Mouse (Mus musculus) kidney, adult 18-20 months (tissue): ENCODE results near the gene Carmil1.

ENCODE experiments used
- DNase-seq: peaks from one replicate; pipeline ENCODE4 v3.0.0; 2021

Carmil1 gene

DNA sequence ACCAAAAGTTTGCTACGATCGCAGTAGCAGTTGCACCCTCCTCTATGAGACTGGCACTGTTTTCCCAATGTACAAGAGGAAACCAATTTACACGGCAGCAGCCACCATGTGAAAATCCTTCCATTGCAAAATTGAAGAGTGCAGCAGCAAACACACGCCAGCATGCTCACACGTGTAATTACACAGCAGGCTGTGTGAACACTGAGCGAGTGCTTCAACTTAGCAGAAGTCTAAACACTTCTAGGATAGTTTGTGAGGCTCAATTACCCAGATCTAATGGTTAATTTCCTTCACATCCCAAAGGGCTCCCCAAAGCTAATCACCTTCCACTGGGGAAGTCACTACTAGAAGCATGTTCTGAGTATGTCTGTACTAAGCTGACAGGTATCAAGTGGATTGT is 78.3 kb downstream of the Carmil1 start:
- DNase-seq, result no peak

DNA sequence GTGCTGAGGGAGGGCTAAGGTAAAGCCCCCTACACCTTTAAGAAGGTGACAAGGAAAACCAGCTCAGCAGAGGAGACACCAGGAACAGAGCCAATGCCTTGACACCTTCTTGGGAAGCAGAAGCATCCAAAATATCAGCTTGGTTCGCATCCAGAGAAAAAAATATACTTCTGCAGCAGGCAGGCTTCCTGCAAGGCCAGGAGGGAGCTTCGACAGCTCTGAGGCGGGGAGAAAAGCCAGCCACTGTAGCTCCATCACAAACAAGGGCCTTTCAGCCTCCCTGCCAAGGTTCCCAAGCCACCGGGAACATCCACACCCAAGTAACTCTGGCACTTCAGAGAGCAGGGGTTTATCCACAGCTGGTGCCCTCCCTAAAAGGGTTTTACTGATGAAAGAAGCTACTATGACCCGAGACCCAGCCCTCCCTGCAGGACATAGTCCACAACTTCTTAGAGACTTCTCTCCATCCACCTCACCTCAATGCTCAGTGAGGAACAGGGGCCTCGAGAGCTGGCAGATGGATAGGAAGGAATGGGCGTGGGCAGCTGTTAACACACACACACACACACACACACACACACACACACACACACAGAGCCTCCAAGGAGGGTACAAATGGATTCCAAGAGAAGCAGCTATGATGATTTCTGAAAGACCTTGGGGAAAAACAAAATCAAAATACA is 80.6 kb downstream of the Carmil1 start:
- DNase-seq, result no peak

DNA sequence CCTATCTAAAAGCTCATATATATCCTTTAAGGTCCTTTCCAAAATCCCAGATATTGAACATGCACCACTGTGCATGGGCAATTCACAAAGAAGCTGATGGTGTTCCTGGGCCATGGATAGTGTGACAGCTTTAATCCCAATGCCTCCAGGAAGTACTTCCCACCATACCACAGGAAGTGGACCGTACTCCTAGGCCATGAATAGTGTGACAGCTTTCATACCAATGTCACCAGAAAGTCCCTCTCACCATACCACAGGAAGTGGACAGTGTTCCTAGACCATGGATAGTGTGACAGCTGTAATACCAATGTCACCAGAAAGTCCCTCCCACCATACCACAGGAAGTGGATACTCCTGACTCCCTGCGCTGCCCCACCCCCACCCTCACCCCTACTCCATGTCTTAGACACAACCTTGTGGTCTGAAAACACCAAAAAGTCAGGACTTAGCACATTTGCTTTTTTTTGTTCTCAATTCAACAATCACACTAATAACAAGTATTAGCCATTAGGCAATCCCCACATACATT is 82.1 kb downstream of the Carmil1 start:
- no peak for DNase-seq

DNA sequence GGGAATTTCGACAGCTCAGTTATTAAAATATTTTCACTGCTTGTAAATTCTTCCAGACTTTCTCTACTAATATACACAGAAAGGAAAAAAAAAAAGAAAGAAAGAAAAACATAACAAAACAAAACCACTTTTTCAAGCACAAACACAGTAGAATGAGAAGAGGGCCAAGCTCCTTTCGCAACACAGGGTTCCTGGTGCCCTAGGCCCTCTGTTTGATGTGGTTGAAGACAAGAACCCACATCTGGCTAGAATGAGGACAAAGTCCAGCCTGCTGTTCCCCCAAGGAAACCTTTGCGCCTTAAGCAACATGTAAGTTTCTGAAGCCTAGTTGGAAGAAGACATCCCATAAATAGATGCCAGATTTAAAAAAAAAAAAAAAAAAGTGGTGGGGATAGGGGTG is 85.2 kb downstream of the Carmil1 start:
- DNase-seq, result no peak

DNA sequence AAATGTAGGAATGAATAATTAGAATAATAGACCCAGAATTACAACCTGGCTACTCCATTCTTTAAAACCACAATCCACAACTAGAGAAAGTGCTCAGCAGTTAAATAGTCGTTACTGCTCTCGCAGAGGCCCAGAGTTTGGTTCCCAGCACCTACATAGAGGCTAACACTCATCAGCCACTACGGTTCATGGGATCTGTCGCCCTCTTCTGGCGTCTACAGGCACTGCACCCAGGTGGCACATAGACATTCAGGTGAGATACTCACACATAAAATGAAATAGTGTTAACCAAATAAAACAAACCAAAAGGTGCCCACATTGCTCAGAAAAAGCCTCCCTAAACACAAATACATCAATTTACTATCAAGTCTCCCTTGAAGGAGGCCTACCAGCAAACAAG is 86.6 kb downstream of the Carmil1 start:
- no peak for DNase-seq

DNA sequence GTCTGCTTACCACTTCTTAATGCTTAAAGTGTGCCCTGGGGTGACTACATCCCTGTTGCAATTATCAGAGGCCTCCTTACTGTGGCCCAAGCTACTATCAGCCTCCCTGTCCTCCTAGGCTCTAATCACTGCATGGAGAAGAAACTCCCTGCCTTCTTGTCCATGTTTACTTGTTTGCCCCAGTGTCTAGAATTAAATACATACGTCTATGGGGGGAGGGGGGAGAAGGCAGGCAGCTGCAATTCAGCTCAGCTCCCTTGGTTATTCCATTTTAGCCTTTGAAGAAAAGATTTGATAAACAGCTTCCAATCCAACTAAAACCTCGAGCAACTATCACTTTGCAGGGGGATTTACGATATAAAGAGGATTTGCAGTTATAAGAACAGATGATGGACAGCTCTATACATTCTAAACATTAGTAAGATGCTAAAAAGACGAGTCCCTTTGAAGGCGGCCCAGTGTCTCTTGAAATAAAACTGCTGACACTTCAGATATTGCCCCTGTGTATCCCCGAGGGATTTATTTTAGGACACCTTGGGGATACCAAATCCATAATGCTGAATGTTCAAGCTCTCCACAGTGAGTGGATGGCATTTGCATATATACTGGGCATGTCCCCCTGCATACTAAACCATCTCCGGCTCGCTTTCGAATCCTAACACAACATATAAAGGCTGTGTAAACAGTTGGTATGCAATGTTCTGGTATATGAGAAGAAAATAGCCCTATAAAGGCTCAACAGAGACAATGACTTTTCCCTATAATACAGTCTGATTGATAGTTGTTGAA is 89.5 kb downstream of the Carmil1 start:
- no peak for DNase-seq

DNA sequence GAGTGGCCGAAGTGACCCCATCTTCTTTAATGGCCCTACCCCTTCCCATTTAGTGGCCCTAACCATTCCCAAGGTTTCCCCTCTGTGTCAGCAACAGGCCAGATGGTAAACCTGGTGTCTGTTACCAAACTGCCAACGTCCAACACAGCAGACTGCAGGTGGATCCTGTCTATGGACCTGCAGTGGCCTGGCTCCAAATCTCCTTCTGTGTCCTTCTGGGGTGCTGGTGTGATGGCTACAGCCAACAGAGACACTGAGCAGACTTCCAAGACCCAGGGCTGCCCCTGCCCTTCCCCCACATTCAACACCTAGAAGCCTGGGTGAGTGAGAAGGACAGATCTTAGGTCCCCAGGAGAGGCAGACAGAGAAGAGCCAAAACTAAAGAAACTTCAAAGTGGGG is 93.6 kb downstream of the Carmil1 start:
- DNase-seq, result no peak

DNA sequence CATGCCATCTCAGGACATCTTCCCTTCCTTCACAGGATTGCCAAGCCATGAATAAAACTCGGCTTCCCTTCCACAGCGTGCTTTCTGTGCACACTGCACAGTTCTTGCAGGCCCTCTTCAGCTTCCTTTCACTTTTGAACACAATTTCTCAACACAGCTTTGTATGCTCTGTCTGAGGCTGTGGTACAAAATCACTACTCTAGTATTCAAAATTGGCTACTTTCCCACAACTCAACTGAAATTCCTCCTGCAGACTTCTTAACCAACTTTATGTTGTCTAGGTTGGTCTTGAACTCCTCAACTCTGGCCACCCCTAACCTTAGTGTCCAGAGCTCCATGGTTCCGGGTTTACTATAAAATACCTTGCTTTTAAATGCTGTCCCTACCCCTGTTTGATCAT is 95.0 kb downstream of the Carmil1 start:
- no peak for DNase-seq

DNA sequence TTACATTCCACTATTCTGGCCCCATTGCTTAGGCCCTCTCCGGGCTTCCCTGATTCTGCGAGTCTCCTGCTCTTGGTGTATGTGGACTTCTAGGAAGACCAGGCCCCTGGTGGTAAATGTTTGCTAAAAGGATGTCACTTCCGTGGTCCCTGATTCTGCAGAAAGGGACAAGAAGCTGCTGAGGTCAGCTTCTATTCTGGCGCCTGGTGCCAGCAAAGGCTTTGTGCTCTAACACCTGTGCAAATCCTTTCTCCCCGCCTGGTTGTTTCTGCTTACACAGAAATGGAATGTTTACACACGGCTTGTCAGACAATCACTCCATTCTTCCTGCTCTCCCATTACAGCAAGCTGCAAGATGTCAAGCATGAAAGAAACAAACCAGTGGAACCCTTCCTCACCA is 97.7 kb downstream of the Carmil1 start:
- DNase-seq, result no peak

DNA sequence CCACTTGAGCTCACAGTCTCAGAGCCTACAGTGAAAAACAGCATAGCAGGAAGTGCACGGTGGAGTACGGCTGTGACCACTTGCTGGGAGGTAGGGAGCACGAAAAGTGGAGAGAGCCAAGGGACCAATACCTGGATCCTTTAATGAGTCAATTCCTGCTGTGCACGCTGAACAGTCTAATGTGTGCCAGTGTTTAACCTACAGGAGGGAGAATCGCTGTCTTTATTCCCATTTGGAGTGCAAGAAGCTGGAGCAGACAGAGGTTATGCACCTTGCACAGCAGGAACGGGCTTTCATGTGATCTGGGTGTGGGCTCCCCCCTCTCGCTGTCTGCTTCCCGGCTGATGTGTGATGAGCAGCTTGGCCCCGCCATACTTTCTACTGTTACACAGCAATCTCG is 101.1 kb downstream of the Carmil1 start:
- no peak for DNase-seq

DNA sequence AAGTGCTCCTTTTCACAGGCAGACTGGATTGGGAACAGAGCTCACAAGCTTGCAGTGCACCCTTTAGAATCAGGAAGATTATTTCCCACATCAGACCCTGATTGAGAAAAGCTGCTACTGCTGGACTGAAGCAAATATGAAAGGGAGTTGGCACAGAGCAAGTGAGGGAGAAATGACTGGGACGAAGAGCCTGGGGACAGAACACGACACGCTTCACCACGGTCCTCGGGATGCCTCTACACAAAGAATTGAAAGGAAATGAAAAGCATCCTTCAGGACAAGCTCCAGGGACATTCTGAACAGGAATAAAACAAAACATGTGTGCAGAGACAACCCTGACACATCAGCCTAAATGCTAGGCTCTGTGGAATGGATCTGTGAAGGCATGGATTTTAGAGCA is 103.0 kb downstream of the Carmil1 start:
- DNase-seq, result no peak

DNA sequence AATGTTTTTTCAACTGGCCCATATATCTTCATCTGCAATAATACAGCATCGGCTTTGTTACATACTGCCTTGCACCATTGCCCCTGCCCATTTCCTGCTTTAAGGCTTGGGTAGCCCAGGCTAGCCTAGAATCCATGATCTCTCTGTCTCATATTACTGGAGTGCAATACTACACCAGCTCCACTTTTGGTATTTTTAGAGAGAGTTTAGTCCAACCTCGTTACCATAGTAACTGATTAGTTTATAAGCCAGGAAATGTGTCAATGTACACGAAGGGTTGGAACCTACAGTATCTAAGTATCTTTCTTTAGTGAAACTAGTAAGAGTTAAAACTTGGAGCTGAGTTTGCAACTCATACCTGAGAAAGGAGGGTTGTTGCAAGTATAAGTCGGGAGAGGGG is 103.8 kb downstream of the Carmil1 start:
- no peak for DNase-seq

DNA sequence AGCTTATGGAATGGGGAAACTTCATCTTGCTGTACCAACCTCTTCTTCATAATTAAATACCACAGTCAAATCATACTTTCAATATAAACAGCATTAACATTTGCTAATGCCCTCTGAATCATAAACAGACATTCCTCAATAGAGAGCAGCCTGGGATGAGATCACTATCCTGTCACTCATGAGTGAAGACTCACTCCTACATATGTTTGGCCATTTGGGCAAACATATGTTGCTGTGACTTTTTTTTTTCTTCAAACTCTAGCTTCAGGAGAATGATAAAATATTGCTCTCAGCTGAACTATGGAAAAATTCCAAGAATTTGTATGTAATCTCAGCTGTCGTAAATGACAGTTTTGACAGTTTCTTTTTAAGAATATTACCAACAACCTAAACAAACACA is 110.9 kb downstream of the Carmil1 start:
- no peak for DNase-seq

DNA sequence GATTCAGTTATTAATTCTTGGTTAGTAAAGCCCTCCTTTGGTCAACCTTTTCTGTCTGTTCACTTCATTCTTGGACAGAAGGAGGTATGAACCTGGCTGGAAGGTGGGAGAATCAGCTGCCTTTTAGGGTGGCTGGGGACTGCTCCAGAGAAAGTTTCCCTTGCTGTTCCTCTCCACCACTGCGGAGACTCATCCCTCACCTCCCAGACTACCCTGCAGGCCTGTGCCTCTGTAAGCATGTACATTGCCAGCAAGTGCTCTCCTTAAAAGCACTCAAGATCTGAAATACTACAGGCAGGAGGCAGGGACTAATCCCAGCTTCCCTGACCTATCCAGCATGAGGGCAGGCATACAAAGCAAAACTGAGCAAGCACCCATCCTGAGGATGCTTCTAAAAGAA is 117.2 kb downstream of the Carmil1 start:
- no peak for DNase-seq

DNA sequence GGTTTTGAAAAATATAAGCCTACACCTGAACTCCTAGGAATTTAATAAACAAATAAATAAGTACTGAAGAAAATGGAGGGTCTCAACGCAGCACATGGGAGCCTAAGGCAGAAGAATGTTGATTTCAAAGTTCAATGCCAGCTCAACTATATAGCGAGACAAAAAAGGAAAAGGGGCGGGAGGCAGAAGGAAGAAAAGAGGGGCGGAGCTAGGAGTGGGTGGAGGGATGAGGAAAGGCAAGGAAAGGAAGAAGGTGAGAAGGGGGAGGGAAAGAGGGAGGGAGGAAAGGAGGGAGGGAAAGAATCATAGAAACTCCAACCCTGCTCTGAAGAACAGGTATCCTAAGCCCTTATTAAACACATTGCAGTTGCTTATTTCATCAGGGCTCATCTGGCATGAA is 119.5 kb downstream of the Carmil1 start:
- DNase-seq, result no peak

DNA sequence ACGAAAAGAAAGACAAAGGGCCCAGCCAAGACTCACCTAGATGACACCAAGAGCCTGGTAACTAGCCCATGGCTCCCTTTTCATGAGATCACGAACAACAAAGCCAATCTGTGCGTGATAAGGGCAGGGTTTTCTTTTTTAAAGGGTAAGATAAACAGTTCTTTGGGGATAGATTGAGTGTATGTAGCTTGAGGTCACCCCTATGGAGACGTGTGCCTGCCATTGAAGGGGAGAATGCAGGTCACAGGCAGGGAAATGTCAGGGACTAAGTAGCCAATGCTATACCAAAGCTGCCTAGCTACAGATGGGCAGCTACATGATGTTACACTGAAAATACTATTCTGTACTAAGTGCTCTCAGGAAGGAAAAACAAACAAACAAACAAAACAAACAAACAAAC is 120.6 kb downstream of the Carmil1 start:
- DNase-seq, result no peak

DNA sequence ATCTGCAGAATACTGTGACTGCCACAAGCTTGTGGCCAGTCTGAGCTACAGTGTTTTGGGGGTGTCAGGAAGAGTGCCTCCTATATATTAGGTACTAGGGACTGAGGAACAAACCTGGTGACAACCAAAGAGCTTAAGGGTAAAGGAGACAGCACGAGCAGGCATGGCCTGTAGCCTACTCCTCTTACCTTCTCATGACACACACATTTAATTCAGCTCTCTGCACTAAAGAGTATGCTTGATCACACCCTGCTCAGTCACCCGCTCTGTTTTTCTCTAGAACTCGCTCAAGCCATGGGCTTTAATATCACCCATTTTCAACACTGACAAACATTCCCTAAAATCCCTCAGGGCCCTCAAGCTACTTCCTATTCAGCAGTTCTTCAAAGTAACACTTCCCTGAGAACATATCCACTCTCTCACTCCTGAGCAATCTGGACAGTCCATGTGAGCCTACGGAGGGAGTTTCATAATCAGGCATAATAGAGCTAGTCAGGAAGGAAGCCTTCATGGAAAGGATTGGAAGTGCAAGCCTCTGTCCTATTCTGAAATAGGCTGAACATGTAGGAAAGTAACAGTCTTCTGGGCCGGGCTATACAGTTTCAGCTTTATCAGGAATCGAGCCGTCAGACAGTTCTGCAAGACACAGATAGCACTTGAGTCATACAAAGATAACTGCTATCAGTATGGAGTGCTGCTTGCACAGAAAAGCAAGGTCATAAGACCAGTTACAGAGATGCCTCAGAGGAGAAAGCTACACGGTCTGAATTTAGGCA is 121.2 kb downstream of the Carmil1 start:
- DNase-seq, result no peak

DNA sequence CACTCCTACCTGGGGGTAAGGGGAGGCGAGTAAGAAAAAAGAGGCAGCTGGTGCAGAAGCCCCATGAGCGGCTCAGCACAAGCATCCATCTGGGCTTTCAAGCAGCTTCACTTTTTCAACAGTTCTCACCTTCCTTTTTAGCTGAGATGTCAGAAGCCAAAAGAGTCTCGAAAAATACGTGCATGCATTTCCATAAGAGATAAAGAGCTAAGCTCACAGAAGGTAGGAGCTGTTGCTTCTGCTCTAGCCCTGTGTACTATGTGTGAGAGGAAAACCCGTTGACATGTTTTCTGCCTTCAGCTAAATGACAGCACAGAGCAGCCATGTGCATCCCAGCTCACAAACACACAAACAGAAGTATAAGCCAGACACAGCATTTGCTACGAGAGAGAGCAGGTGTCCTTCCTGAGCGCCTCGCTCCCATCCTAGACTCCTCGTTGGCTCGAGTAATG is 123.0 kb downstream of the Carmil1 start:
- no peak for DNase-seq

DNA sequence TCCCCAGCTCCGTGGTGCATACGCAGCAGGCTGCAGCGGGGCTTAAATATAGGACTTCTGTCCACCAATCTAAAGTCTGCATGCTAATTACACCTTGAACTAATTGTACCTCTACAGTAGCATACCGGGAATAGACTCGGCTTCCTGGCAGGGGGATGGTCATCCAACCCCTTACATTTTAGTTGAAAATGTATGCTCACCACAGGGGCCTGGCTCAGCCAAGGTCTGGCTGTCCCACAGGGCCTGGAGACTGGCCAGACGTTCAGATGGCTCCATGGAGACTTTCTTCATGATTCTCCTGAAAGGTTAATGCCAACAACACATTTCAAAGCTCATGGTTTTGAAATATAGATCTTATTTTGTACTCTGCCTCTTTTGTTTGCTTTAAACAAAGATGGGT is 125.4 kb downstream of the Carmil1 start:
- no peak for DNase-seq

DNA sequence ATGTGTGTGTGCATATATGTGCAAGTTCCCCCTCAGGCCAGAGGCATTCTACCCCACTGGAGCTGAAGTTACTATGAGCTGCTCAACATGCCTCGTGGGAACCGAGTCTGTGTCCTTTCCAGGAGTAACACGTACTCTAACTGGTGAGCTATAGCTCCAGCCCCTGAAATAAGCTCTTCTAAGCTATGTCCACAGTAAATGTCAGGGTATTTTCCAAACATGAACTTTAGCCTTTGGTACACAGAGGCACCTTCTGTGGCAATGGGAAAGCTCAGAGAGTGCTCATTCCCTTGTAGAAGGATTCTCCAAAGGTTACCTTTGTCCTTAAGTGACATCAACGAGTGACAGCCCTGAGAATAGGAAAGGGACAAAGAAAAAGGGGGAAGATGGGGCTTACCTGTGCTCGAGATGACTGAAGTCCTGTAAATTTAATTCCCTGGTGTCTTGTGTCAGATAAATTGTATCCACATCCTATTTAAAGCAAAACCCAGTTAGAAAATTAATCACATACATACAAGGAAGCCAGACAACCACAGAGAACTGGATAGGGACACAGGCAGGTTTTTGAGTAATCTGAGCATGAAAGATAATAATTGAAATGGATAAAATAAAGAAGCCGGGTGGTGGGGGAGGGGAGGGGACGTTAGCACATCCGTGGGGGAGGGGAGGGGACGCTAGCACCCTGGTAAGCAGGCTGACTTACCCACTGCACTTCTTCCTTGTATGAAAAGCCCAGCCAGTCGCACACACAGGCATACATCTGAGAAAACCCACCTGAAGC is 126.1 kb downstream of the Carmil1 start:
- no peak for DNase-seq

DNA sequence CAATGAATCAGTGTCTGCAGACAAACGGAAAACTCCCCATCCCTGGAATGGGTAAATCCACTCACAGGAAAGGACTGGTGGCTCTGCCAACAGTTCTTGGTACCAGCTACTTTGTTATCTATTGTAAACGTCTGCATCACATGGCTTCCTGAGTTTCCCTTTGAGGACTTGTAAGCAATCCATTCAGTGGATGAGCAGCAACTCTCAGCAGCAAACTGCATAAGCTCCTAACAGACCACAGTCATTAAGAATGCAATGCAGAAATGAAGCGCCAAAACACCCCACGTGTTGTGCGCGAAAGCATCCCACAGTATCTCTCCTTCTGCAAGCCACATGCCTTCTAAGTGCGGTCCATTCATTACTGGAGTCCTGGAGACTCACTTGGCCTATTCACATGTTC is 128.0 kb downstream of the Carmil1 start:
- DNase-seq, result no peak

DNA sequence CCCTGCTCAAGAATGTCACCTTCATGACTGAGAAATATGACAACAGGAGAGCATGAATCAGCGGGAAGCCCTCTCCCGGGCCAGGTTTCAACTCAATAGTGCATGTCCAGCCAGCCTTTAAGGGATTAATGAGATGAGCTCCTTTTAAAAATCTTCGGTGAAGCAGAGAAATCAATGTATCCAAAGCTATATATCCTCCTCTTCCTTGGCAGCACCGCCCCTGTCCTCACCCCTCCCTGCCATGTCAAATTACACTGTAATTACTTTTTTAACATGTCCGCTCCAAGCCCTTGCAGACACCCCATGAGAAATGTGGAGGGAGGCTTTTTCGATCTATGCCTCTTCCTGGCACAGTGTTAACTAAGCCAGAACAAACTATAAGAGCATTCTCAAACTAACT is 129.3 kb downstream of the Carmil1 start:
- DNase-seq, result no peak

DNA sequence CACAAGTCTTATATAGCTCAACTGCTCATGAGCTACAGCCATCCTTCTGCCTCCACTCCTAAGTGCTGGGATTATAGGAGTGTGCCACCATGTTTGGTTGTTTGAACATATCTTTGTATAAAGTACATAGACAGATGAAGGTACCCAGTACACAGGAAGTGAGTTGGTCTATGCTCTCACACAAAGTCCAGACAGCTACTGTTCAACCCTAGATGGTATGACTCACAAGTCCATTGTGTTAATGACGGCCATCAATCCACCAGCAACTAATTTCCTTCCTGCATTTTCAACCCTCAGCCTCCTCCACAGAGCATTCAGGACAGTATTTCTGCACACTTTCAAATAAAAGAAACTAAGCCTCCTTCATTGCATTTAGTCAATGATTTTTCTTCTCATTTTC is 132.0 kb downstream of the Carmil1 start:
- DNase-seq, result no peak
